Mouse (Mus musculus): ENCODE data around the gene Tfdp1. TPM values are rescaled to one million over a fixed set of nuclear protein-coding genes. Genes with fewer than 3 reads are reported as not detected.

Gene Tfdp1
- total RNA-seq, 2 experiments from 2014 or later: 57.6 to 58.0 TPM

GRCm38 (mm10) chr8:13352601-13353000 is 14.1 kb downstream of the Tfdp1 start:
- DNase-seq (ENCODE audit: low spot score in 2 of 2): no peak

GRCm38 (mm10) chr8:13353155-13353833 is 14.7 kb downstream of the Tfdp1 start:
- DNase-seq (ENCODE audit: low spot score in 2 of 2): peak in 1 of 2 experiments; percentile 35

- DNase-seq (ENCODE audit: low spot score in 2 of 2): no peak
Measured at GRCm38 (mm10) chr8:13353883-13354282, 15.3 kb downstream of the Tfdp1 start.

- DNase-seq (ENCODE audit: low spot score in 2 of 2): no peak
Measured at GRCm38 (mm10) chr8:13356221-13356620, 17.7 kb downstream of the Tfdp1 start.

DNA sequence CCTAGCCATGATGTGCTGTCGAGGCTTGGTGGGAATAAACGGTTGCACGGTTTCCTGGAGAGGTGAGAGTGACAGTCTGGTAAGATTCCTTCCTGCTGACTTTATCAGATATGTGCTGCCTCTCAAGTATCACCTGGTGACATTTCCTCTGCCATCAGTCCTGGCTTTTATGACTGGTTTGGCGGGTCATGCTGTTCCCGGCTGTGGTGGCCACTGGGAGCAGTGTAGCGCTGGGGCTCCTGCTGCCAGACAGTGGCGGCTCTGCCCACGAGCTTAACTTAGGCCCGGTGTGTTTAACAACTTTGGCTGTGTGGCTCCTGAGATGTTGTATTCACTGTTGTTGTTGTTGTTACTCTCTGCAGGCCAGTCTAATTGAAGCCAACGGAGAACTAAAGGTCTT is 18.1 kb downstream of the Tfdp1 start:
- DNase-seq (ENCODE audit: low spot score in 2 of 2): no peak

DNA sequence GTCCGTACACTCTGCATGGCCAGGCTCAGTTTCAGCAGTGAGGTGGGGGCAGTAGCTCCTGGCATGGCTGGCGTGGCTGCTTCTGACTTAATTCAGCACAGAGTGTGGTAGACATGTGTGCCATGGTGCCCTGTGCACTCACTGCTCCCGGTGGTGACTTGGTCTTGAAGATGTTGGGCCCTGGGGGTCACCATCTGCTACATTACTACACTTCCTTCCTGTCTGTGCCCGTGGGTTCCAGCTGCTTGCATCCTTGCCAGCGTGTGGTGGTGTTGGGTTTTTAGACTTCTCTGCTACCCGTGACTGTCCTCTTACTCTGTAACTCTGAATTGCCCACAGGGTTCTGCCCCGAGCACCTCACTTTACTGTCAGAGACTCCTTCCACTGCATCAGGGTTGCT is 21.7 kb downstream of the Tfdp1 start:
- DNase-seq (ENCODE audit: low spot score in 2 of 2): no peak

- no peak for DNase-seq (ENCODE audit: low spot score in 2 of 2)
Measured at GRCm38 (mm10) chr8:13361865-13362264, 23.3 kb downstream of the Tfdp1 start.

DNA sequence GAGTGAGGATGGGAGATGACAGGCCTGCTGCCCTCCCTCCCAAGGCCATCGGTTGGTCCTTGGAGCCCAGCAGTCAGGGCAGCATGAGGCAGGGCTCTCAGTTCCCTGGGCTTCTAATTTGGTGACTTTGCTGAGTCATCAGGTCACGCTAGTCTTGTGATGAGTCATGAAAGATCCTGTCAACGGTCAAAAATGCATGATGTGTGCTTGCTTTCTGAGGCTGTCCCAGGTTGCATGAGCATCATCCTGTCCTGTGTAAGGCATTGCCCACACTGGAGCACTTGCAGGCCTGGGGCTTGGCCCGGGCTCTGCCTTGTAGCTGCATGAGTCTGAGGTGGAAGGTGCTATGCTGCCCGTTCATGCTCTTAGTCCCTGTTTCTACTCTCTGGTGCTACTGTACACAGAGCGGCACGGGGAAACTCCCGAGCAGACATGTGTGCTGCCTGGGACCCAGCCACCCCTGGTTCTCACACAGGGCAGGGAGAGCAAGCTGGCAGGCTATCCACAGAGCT is 34.7 kb downstream of the Tfdp1 start:
- DNase-seq (ENCODE audit: low spot score in 2 of 2): no peak

- no peak for DNase-seq (ENCODE audit: low spot score in 2 of 2)
Measured at GRCm38 (mm10) chr8:13381630-13382029, 43.1 kb downstream of the Tfdp1 start.

DNA sequence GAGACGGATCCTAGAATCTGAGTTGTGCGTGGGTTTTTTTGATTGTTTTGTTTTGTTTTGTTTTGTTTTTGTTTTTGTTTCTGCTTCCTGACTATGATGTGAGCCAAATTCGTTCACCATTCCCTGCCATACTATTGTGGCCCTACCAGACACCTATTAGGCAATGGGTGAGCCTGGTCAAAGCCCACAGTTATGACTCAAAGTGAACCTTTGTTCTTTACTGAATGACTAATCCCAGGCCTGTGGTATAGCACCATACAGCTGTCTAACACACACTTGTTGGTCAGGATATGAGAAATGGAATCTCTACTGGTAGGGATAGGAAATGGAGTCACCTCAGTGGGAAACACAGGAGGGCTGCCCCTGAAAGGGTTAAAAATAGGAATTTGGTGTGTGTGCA is 44.0 kb downstream of the Tfdp1 start:
- no peak for DNase-seq (ENCODE audit: low spot score in 2 of 2)

- DNase-seq (ENCODE audit: low spot score in 2 of 2): no peak
Measured at GRCm38 (mm10) chr8:13382999-13383398, 44.4 kb downstream of the Tfdp1 start.

- DNase-seq (ENCODE audit: low spot score in 2 of 2): no peak
Measured at GRCm38 (mm10) chr8:13386366-13386765, 47.8 kb downstream of the Tfdp1 start.

GRCm38 (mm10) chr8:13387728-13388127 is 49.2 kb downstream of the Tfdp1 start:
- DNase-seq (ENCODE audit: low spot score in 2 of 2): no peak

DNA sequence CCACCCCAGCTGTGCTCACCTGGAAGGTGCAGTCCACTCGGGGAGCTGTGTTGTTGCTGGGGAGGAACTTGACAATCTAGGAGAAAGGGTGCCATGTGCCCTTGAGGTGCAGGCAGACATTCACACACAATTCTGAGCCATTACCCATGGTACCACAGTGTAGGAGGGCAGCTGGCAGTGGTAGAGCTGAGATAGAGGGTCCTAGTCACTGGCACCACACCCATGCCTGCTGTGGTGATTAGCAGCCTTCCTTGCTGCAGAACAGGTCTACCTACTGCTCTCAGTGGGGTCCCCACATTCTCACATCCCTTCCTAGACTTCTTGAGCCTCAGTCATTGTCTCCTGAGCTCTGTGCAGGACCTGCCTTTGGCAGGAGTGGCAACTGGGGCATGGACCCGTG is 50.2 kb downstream of the Tfdp1 start:
- no peak for DNase-seq (ENCODE audit: low spot score in 2 of 2)

DNA sequence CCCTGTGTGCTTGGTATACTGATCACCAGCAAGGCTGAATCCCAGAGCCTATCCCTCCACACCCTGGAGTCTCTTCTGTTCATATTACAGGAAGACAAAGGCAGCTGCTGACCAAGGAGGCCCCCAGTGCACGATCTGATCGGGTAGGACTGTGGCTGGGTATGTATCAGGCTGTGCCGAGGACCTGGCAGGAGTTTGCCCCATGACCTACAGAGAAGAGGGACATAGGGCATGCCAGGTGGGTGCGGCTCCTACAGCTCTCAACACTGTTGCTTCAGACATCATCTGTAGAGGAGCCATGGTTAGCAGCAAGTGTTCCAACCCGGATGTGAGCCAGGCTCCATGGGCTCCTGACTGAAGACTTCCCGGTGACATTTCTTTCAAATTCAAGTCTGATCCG is 55.3 kb downstream of the Tfdp1 start:
- no peak for DNase-seq (ENCODE audit: low spot score in 2 of 2)

DNA sequence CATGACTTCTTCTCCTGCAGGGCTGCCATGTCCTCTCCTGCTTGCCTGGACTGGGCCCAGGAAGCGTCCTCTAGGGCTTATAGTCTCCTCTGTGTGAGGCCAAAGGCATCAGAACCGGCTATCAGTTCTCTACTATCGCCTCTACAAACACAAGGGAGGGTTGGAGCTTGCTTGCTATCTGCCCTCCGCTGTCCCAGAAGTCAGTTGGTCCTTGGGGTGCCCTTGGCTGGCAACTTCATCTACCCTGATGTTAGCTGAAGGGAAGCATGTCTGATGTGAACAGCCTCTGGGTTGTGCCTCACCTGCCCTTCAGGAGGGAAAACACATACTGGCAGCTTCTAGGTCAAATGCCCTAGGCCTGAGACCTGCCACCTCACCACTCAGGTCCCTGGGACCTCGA is 58.2 kb downstream of the Tfdp1 start, which contains the start of gene Atp4b:
Gene Atp4b (minus strand): TSS at position 101 of the 400 bp plus-strand sequence.
- no peak for DNase-seq (ENCODE audit: low spot score in 2 of 2)

DNA sequence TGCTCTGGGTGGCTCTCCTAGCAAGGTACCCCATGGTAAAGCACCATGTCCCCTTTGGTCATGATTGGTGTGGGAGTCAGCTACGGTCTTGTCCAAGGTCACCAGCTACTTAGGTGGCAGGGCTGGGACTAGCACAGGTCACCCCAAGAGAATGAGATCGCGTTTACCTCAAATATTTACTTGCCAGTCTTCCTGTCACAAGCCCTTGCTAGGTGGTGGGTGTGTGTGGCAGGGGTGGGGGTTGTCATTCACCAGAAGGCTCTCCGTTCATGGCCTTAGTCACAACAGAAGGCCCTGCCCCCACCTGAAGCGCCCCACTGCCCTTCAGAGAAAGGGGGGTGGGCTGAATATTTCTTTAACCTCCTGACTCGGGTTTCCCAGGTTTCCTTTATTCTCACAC is 65.0 kb downstream of the Tfdp1 start:
- no peak for DNase-seq (ENCODE audit: low spot score in 2 of 2)

GRCm38 (mm10) chr8:13404666-13405131 is 66.1 kb downstream of the Tfdp1 start, which contains the start of gene Grk1:
Gene Grk1 (plus strand): TSS chr8:13405081.
- DNase-seq (ENCODE audit: low spot score in 2 of 2): no peak

GRCm38 (mm10) chr8:13406011-13406410 is 67.5 kb downstream of the Tfdp1 start:
- DNase-seq (ENCODE audit: low spot score in 2 of 2): no peak

DNA sequence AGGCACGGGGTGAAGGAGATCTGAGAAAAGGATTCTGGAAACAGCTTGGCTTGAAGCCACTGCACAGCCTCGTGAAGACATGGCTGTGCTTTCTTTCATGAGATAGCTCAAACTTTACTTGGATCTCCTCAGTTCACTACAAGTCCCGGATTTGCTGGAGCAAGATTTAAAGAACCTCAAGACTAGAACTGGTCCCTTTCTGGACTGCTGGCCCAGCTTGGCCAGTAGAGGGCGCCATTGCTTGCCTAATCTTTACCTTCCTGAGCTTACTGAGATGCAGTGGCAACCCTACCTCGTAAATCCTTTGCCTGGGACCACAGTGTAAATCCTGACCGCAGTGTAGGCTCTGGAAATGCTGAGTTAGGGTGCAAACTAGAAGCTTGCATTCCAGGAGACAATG is 73.0 kb downstream of the Tfdp1 start:
- DNase-seq (ENCODE audit: low spot score in 2 of 2): peak; percentile 47 to 81

- DNase-seq (ENCODE audit: low spot score in 2 of 2): peak in 1 of 2 experiments; percentile 59
Measured at GRCm38 (mm10) chr8:13412891-13413558, 74.5 kb downstream of the Tfdp1 start.

GRCm38 (mm10) chr8:13413823-13414390 is 75.4 kb downstream of the Tfdp1 start:
- no peak for DNase-seq (ENCODE audit: low spot score in 2 of 2)

All from layer of hippocampus, adult 18-20 months (tissue).